8 mouse cellular contexts compared by ENCODE assay signal in genomic region chr15:82128398-82128797, GRCm38 (mm10). TPM values are rescaled to one million over a fixed set of nuclear protein-coding genes. Genes with fewer than 3 reads are reported as not detected.
DNase-seq lines count a peak whose midpoint lies in the region; ATAC-seq and TF ChIP-seq lines count a peak whose summit lies in the region.

No protein-coding gene starts in this region.

- H3K27me3 ChIP-seq in heart, adult 2 months (ENCODE audit: control insufficient read depth, insufficient read depth, low read length): no peaks in the 10 kb centered on the region
- no peaks in the 10 kb centered on the region for H3K27me3 ChIP-seq in embryonic facial prominence, embryonic 13.5 days
- no peaks in the 10 kb centered on the region; the same call in 1 of the 2 replicates for H3K27me3 ChIP-seq in limb, embryonic 13.5 days
- H3K27me3 ChIP-seq in stomach, embryonic 15.5 days (replicated peaks): no peaks in the 10 kb centered on the region

- no peaks in the 10 kb centered on the region for H3K36me3 ChIP-seq in heart, adult 2 months (ENCODE audit: control insufficient read depth, insufficient read depth, low read length)
- peaks cover 11% of the 10 kb centered on the region for H3K36me3 ChIP-seq in embryonic facial prominence, embryonic 13.5 days
- H3K36me3 ChIP-seq in limb, embryonic 13.5 days: peaks cover 20% of the 10 kb centered on the region
- H3K36me3 ChIP-seq in stomach, embryonic 15.5 days: no peaks in the 10 kb centered on the region

- intact Hi-C loops in heart, adult 2 months (cut with DNase I): loop anchor here (2.0 to 10.0 kb wide), 3 partner anchors 18 to 204 kb away; partner anchors contain the start of genes Polr3h and Srebf2

- no peak for TF ChIP-seq CTCF in heart, adult 2 months (IDR thresholded peaks at IDR 0.05)

- no peak for ATAC-seq in embryonic facial prominence, embryonic 13.5 days (ENCODE audit: insufficient number of reproducible peaks, insufficient read depth, low FRiP score, low TSS enrichment, low read depth)
- ATAC-seq in limb, embryonic 13.5 days (ENCODE audit: low FRiP score, low read depth): 0 out of 2 replicates have a peak, but pooled peaks have one; percentile 3
- ATAC-seq in stomach, embryonic 15.5 days (ENCODE audit: insufficient read depth, low FRiP score, low read depth): no peak
- no peak for ATAC-seq in megakaryocyte progenitor cell, adult 5-6 weeks (replicated peaks; ENCODE audit: poor library complexity)

- no peak for TF ChIP-seq POLR2A in heart, adult 2 months (IDR thresholded peaks at IDR 0.05; ENCODE audit: insufficient read depth, low read depth, low read length)

- peak overlapping the region; percentile 91 for H3K9ac ChIP-seq in heart, adult 2 months (ENCODE audit: low read depth, low read length)
- peak overlapping the region; percentile 83 for H3K9ac ChIP-seq in embryonic facial prominence, embryonic 13.5 days
- peak overlapping the region; percentile 81 for H3K9ac ChIP-seq in limb, embryonic 13.5 days
- H3K9ac ChIP-seq in stomach, embryonic 15.5 days: peak overlapping the region; percentile 70

- no peaks in the 10 kb centered on the region for H3K9me3 ChIP-seq in embryonic facial prominence, embryonic 13.5 days
- no peaks in the 10 kb centered on the region for H3K9me3 ChIP-seq in limb, embryonic 13.5 days
- no peaks in the 10 kb centered on the region for H3K9me3 ChIP-seq in stomach, embryonic 15.5 days

- H3K4me2 ChIP-seq in embryonic facial prominence, embryonic 13.5 days: peak overlapping the region; percentile 80
- peak overlapping the region; percentile 88 for H3K4me2 ChIP-seq in limb, embryonic 13.5 days (replicated peaks)
- H3K4me2 ChIP-seq in stomach, embryonic 15.5 days: peak overlapping the region; percentile 92

- H3K27ac ChIP-seq in heart, adult 2 months: peak overlapping the region; percentile 77
- peak overlapping the region; percentile 81 for H3K27ac ChIP-seq in embryonic facial prominence, embryonic 13.5 days
- H3K27ac ChIP-seq in limb, embryonic 13.5 days: peak overlapping the region; percentile 59; the same call in 1 of the 2 replicates
- H3K27ac ChIP-seq in stomach, embryonic 15.5 days: peak overlapping the region; percentile 85; the same call in 1 of the 2 replicates

- no peak for TF ChIP-seq EP300 in heart, adult 2 months (IDR thresholded peaks at IDR 0.05; ENCODE audit: insufficient read depth, low read depth, low read length)

- peaks cover 2% of the 10 kb centered on the region; the same call in 1 of the 2 replicates for H3K4me1 ChIP-seq in heart, adult 2 months (ENCODE audit: control insufficient read depth, insufficient read depth, low read length)
- H3K4me1 ChIP-seq in embryonic facial prominence, embryonic 13.5 days: peaks cover 19% of the 10 kb centered on the region
- peaks cover 16% of the 10 kb centered on the region for H3K4me1 ChIP-seq in limb, embryonic 13.5 days
- H3K4me1 ChIP-seq in stomach, embryonic 15.5 days: 0 out of 2 replicates have a peak, but pooled peaks cover 9% of the 10 kb centered on the region

- DNase-seq in heart, adult 2 months: no peak
- no peak for DNase-seq in heart, adult 18-20 months
- DNase-seq in A20 (ENCODE audit: low read depth, low spot score): peak; percentile 50
- DNase-seq in spleen, adult 12 weeks (ENCODE audit: low spot score): no peak

- WGBS in heart, adult 2 months: 3% methylated on average over 5 of the region's 5 CpGs
- WGBS in embryonic facial prominence, embryonic 13.5 days: 1% methylated on average over 5 of the region's 5 CpGs
- under 1% methylated on average over 5 of the region's 5 CpGs for WGBS in limb, embryonic 13.5 days
- 0% methylated on average over 5 of the region's 5 CpGs for WGBS in stomach, embryonic 15.5 days

- peak overlapping the region; percentile 84 for H3K4me3 ChIP-seq in heart, adult 2 months
- H3K4me3 ChIP-seq in embryonic facial prominence, embryonic 13.5 days: peak overlapping the region; percentile 77
- peak overlapping the region; percentile 78 for H3K4me3 ChIP-seq in limb, embryonic 13.5 days
- peak overlapping the region; percentile 75 for H3K4me3 ChIP-seq in stomach, embryonic 15.5 days (replicated peaks)

- H3K79me2 ChIP-seq in heart, adult 2 months (replicated peaks; ENCODE audit: control insufficient read depth, insufficient read depth, low read length): no peaks in the 10 kb centered on the region

RNA-seq across cellular contexts. Expression of gene Ccdc134, which starts 0.7 kb away (rescaled TPM):
- total RNA-seq in heart, adult 2 months (2021): 1 to 10 TPM; 3.9 to 4.0 TPM
- 4.8 and 6.6 TPM in 2 replicates for polyA plus RNA-seq in heart, adult 2 months (2012; rRNA removed)
- 1 to 10 TPM; 4.0 to 4.4 TPM for total RNA-seq in heart, adult 18-20 months (2021)
- 22.7 and 26.8 TPM in 2 replicates for polyA plus RNA-seq in embryonic facial prominence, embryonic 13.5 days (2015; fragmentation: Nextera tagmentation; extraction: Ambion mirVana)
- 27.6 and 30.3 TPM in 2 replicates for polyA plus RNA-seq in limb, embryonic 13.5 days (2015; fragmentation: Nextera tagmentation; extraction: Ambion mirVana)
- 15.5 and 15.8 TPM in 2 replicates for polyA plus RNA-seq in stomach, embryonic 15.5 days (2015; fragmentation: Nextera tagmentation; extraction: Ambion mirVana)
- total RNA-seq in megakaryocyte progenitor cell, adult 5-6 weeks (2015): 5.5 and 10.4 TPM in 2 replicates
- 19.6 and 29.7 TPM in 2 replicates for total RNA-seq in megakaryocyte progenitor cell, adult 5-6 weeks (2017)

RNA-seq across cellular contexts. Expression of gene Srebf2, which starts 18.6 kb away (rescaled TPM):
- total RNA-seq in heart, adult 2 months (2021): 10 to 100 TPM; 22.4 to 24.2 TPM
- polyA plus RNA-seq in heart, adult 2 months (2012; rRNA removed): 33.3 and 45.3 TPM in 2 replicates
- 10 to 100 TPM; 18.2 to 22.1 TPM for total RNA-seq in heart, adult 18-20 months (2021)
- polyA plus RNA-seq in embryonic facial prominence, embryonic 13.5 days (2015; fragmentation: Nextera tagmentation; extraction: Ambion mirVana): 146 and 160 TPM in 2 replicates
- polyA plus RNA-seq in limb, embryonic 13.5 days (2015; fragmentation: Nextera tagmentation; extraction: Ambion mirVana): 168 and 173 TPM in 2 replicates
- polyA plus RNA-seq in stomach, embryonic 15.5 days (2015; fragmentation: Nextera tagmentation; extraction: Ambion mirVana): 152 and 167 TPM in 2 replicates
- 24.7 and 28.3 TPM in 2 replicates for total RNA-seq in megakaryocyte progenitor cell, adult 5-6 weeks (2015)
- 21.0 and 23.7 TPM in 2 replicates for total RNA-seq in megakaryocyte progenitor cell, adult 5-6 weeks (2017)

RNA-seq across cellular contexts. Expression of gene Mei1, which starts 58.6 kb away (rescaled TPM):
- not detected for total RNA-seq in heart, adult 2 months (2021)
- polyA plus RNA-seq in heart, adult 2 months (2012; rRNA removed): not detected in 2 replicates
- not detected for total RNA-seq in heart, adult 18-20 months (2021)
- 0.15 TPM in 1 of 2 replicates, not detected in the other for polyA plus RNA-seq in embryonic facial prominence, embryonic 13.5 days (2015; fragmentation: Nextera tagmentation; extraction: Ambion mirVana)
- polyA plus RNA-seq in limb, embryonic 13.5 days (2015; fragmentation: Nextera tagmentation; extraction: Ambion mirVana): 0.11 and 0.17 TPM in 2 replicates
- not detected in 2 replicates for polyA plus RNA-seq in stomach, embryonic 15.5 days (2015; fragmentation: Nextera tagmentation; extraction: Ambion mirVana)
- not detected in 2 replicates for total RNA-seq in megakaryocyte progenitor cell, adult 5-6 weeks (2015)
- not detected in 2 replicates for total RNA-seq in megakaryocyte progenitor cell, adult 5-6 weeks (2017)
